Mouse (Mus musculus) intestine, postnatal 0 days (tissue): ENCODE results near the gene Ttll3. TPM values are rescaled to one million over a fixed set of nuclear protein-coding genes. Genes with fewer than 3 reads are reported as not detected.

Experiments
- ATAC-seq: fragments of 200-750 bp; cut with Nextera tagmentation; 2 replicates; pipeline ENCODE4 v1.8.0; 2017; ENCODE audit warnings: mild to moderate bottlenecking, moderate TSS enrichment, moderate library complexity
- H3K27ac ChIP-seq: fragments of 300-500 bp; sonication (generic); 2 replicates; pipeline ENCODE4 v1.5.1; 2014; ENCODE audit warnings: mild to moderate bottlenecking, low read depth, low read length, moderate library complexity
- H3K27me3 ChIP-seq: fragments of 300-500 bp; sonication (generic); replicated peaks from 2 replicates; pipeline ENCODE4 v1.6.1; 2014; ENCODE audit warnings: low read length, mixed read lengths; ENCODE audit not compliant: control insufficient read depth, insufficient read depth
- H3K36me3 ChIP-seq: fragments of 300-500 bp; sonication (generic); 2 replicates; pipeline ENCODE4 v1.6.1; 2014; ENCODE audit warnings: mild to moderate bottlenecking, moderate library complexity; ENCODE audit not compliant: control insufficient read depth, insufficient read depth
- H3K4me1 ChIP-seq: fragments of 300-500 bp; sonication (generic); replicated peaks from 2 replicates; pipeline ENCODE4 v1.6.1; 2014; ENCODE audit warnings: antibody characterized with exemption, low read length, mixed read lengths; ENCODE audit not compliant: control insufficient read depth, insufficient read depth
- H3K4me2 ChIP-seq: fragments of 300-500 bp; sonication (generic); replicated peaks from 2 replicates; pipeline ENCODE4 v1.6.1; 2014; ENCODE audit warnings: low read depth, mild to moderate bottlenecking, moderate library complexity
- H3K4me3 ChIP-seq: fragments of 300-500 bp; sonication (generic); 2 replicates; pipeline ENCODE4 v1.5.1; 2014; ENCODE audit warnings: low read depth, low read length
- H3K9ac ChIP-seq: fragments of 300-500 bp; sonication (generic); 2 replicates; pipeline ENCODE4 v1.6.1; 2014; ENCODE audit warnings: mild to moderate bottlenecking, low read depth, low read length
- H3K9me3 ChIP-seq: fragments of 300-500 bp; sonication (generic); 2 replicates; pipeline ENCODE4 v1.6.1; 2016; ENCODE audit warnings: mixed run types; ENCODE audit not compliant: control insufficient read depth
- CTCF ChIP-seq: sonication (generic); IDR thresholded peaks from 2 replicates; pipeline ENCODE4 v1.5.1; 2016; ENCODE audit warnings: low read depth, mild to moderate bottlenecking, control low read depth, antibody characterized with exemption, moderate library complexity
- WGBS: fragments of 180-500 bp; shearing (Covaris S2); extraction: QIAGEN DNeasy Blood & Tissue Kit; methylation state at CpG from one replicate; pipeline ENCODE4 v1.1.7; 2014; 5-methylcytosine and 5-hydroxymethylcytosine counted together
- polyA plus RNA-seq: library from polyadenylated mRNA; unstranded; fragments of >200 nt; fragmentation: Nextera tagmentation; extraction: Ambion mirVana; gene quantifications from 2 replicates; pipeline ENCODE4 v1.2.1, GENCODE M21; 2015

Ttll3 gene
- polyA plus RNA-seq, 1 experiment from 2014 or later, result 1.4 TPM

- Histone ChIP-seq H3K4me2 (peak overlapping the region; percentile 59), H3K4me3 (peak overlapping the region; percentile 22), H3K9ac (peak overlapping the region; percentile 31; the same call in 1 of the 2 replicates), H3K27ac (0 out of 2 replicates have a peak overlapping the region, but pooled peaks have one; percentile 17), H3K27me3 (no peaks in the 10 kb centered on the region), H3K9me3 (no peaks in the 10 kb centered on the region), H3K4me1 (no peaks in the 10 kb centered on the region; the same call in 1 of the 2 replicates), H3K36me3 (peaks cover 11% of the 10 kb centered on the region; the same call in 1 of the 2 replicates)
- no peak for TF ChIP-seq CTCF
- no peak for ATAC-seq
- 64% methylated on average over 3 of the region's 3 CpGs for WGBS
Observed at GRCm38 (mm10) chr6:113431801-113432200, 42.7 kb downstream of the Ttll3 start.

GRCm38 (mm10) chr6:113433661-113434060 is 44.6 kb downstream of the Ttll3 start:
- H3K4me3 ChIP-seq, result peak overlapping the region; percentile 34
- no peak for ATAC-seq
- no peaks in the 10 kb centered on the region; the same call in 1 of the 2 replicates for H3K36me3 ChIP-seq
- H3K9ac ChIP-seq, result 0 out of 2 replicates have a peak overlapping the region, but pooled peaks have one; percentile 11
- no peaks in the 10 kb centered on the region; the same call in 1 of the 2 replicates for H3K4me1 ChIP-seq
- WGBS, result 50% methylated on average over 3 of the region's 3 CpGs
- no peak for TF ChIP-seq CTCF
- peak overlapping the region; percentile 59 for H3K4me2 ChIP-seq
- H3K27me3 ChIP-seq, result no peaks in the 10 kb centered on the region
- peak overlapping the region; percentile 57; the same call in 1 of the 2 replicates for H3K27ac ChIP-seq
- no peaks in the 10 kb centered on the region for H3K9me3 ChIP-seq

DNA sequence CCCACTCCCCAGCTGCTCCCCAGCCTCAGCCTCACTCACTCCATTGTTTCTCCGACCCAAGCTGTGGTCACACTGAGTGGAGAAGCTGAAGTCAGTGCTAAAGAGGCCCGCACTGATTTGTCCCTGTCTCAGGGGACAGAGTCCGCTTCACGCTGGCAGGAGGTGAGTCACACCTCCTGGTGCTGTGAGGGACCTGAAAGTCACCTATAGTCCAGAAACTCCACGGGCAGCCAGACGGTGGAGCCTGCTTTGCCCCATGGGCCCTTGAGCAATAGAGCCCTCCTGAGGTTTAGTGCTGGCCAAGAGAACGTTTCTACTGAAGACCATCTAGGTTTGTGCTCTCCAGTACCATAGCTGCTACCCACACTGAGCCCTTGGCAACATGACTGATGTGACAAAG is 45.6 kb downstream of the Ttll3 start:
- H3K4me1 ChIP-seq, result no peaks in the 10 kb centered on the region; the same call in 1 of the 2 replicates
- H3K36me3 ChIP-seq, result no peaks in the 10 kb centered on the region
- peak overlapping the region; percentile 59 for H3K4me2 ChIP-seq
- peak; percentile 47 for TF ChIP-seq CTCF
- ATAC-seq, result peak; percentile 92
- 32% methylated on average over 7 of the region's 7 CpGs for WGBS
- peak overlapping the region; percentile 34 for H3K4me3 ChIP-seq
- no peaks in the 10 kb centered on the region for H3K27me3 ChIP-seq
- H3K27ac ChIP-seq, result peak overlapping the region; percentile 95
- no peaks in the 10 kb centered on the region for H3K9me3 ChIP-seq
- peak overlapping the region; percentile 59 for H3K9ac ChIP-seq

DNA sequence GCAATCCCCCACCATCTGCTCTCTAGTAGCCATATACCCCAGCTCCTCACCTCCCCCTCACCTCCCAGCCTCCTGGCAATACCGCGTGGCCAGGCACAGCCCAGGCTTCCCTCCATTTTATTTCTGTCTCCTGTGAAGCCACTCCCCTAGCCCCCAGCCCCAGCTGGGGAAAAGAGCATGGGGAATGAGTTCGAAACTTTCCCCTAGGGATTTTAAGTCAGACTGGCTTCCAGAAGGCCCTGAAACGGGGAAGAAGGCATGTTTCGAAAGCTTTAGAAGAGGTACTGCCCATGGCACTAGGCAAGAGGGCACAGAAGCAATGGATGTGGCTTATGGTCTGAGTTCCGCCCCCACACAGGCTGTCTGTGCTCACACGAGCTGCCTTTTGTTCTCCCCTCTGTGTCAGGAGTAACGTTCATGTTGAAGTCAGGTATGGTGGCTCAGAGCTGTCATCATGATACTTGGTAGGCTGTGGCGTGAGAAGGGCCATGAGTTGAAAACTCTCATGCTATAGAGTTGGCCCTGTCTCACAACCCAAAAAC is 46.7 kb downstream of the Ttll3 start, which contains the start of gene Cidec:
Gene Cidec, minus strand, starts transcription at position 97 of the 542 bp plus-strand sequence.
- Histone ChIP-seq H3K36me3 (no peaks in the 10 kb centered on the region), H3K4me2 (peak within 1 kb of the TSS; percentile 59), H3K9ac (peak within 1 kb of the TSS; percentile 59), H3K9me3 (no peaks in the 10 kb centered on the region), H3K4me3 (peak within 1 kb of the TSS; percentile 34), H3K27ac (peak within 1 kb of the TSS; percentile 95), H3K4me1 (no peaks in the 10 kb centered on the region; the same call in 1 of the 2 replicates), H3K27me3 (no peaks in the 10 kb centered on the region)
- 80% methylated on average over 9 of the region's 9 CpGs for WGBS
- no peak for ATAC-seq
- TF ChIP-seq CTCF, result no peak

GRCm38 (mm10) chr6:113437135-113437534 is 48.1 kb downstream of the Ttll3 start:
- no peak overlapping the region for H3K4me2 ChIP-seq
- no peak overlapping the region for H3K4me3 ChIP-seq
- no peak for TF ChIP-seq CTCF
- whole genome bisulfite sequencing, result 75% methylated on average over 12 of the region's 12 CpGs
- no peak overlapping the region for H3K9ac ChIP-seq
- H3K27ac ChIP-seq, result no peak overlapping the region
- no peak for ATAC-seq
- H3K9me3 ChIP-seq, result no peaks in the 10 kb centered on the region
- no peaks in the 10 kb centered on the region for H3K36me3 ChIP-seq
- H3K27me3 ChIP-seq, result no peaks in the 10 kb centered on the region
- H3K4me1 ChIP-seq, result no peaks in the 10 kb centered on the region; the same call in 1 of the 2 replicates

GRCm38 (mm10) chr6:113438721-113439430 is 49.8 kb downstream of the Ttll3 start:
- no peaks in the 10 kb centered on the region for H3K9me3 ChIP-seq
- no peaks in the 10 kb centered on the region for H3K36me3 ChIP-seq
- ATAC-seq, result peak; percentile 36; the same call in 1 of the 2 replicates
- no peak overlapping the region for H3K9ac ChIP-seq
- H3K27ac ChIP-seq, result peak overlapping the region; percentile 62
- WGBS, result 35% methylated on average over 12 of the region's 12 CpGs
- no peaks in the 10 kb centered on the region for H3K4me1 ChIP-seq
- H3K4me3 ChIP-seq, result no peak overlapping the region
- H3K27me3 ChIP-seq, result no peaks in the 10 kb centered on the region
- H3K4me2 ChIP-seq, result no peak overlapping the region
- no peak for TF ChIP-seq CTCF
